Mouse (Mus musculus) inflammation-experienced regulatory T-cells, adult 16 weeks (primary cell): Measurements from ENCODE around the gene Tenm3. TPM values are rescaled to one million over a fixed set of nuclear protein-coding genes. Genes with fewer than 3 reads are reported as not detected.

Experiments used
- polyA plus RNA-seq: library from polyadenylated mRNA; unstranded; fragments of 100-300 nt; shearing (Covaris generic); gene quantifications from one replicate; pipeline ENCODE4 v1.2.1, GENCODE M21; 2017

The Tenm3 gene
- not detected for polyA plus RNA-seq

DNA sequence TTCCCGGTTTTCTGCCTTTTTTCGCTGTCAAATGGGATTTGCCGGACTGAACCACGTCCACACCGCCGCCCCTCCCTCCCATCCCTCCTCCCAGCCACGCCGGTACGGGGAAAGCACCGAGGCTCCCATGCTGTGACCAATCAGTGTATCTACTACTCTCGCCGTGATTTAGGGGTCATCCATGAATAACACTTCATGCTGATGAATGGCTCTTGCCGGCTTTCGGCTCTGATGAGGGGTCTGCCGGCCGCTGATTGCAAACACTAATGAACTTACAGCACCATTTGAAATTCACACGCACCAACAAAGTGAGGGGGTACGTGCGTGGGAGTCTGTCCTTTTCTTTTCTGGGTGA lies at the start of gene Tenm3:
Tenm3 (minus strand) TSS at position 21 of the 355 bp plus-strand sequence.

